Mouse (Mus musculus) neural tube, embryonic 13.5 days (tissue): ENCODE results near the gene Minos1. TPM values are rescaled to one million over a fixed set of nuclear protein-coding genes. Genes with fewer than 3 reads are reported as not detected.

Source experiments
- ATAC-seq: fragments of 200-750 bp; cut with Nextera tagmentation; 2 replicates; pipeline ENCODE4 v1.8.0; 2017; ENCODE audit warnings: low read depth, mild to moderate bottlenecking, moderate TSS enrichment, moderate library complexity
- H3K27ac ChIP-seq: fragments of 300-500 bp; sonication (generic); replicated peaks from 2 replicates; pipeline ENCODE4 v1.5.1; 2015; ENCODE audit warnings: moderate library complexity, mild to moderate bottlenecking, inconsistent platforms
- H3K27me3 ChIP-seq: fragments of 300-500 bp; sonication (generic); 2 replicates; pipeline ENCODE4 v1.6.1; 2015; ENCODE audit warnings: mild to moderate bottlenecking, inconsistent platforms
- H3K36me3 ChIP-seq: fragments of 300-500 bp; sonication (generic); 2 replicates; pipeline ENCODE4 v1.6.1; 2015; ENCODE audit warnings: mild to moderate bottlenecking, inconsistent platforms
- H3K4me1 ChIP-seq: fragments of 300-500 bp; sonication (generic); replicated peaks from 2 replicates; pipeline ENCODE4 v1.6.1; 2015; ENCODE audit warnings: inconsistent platforms
- H3K4me2 ChIP-seq: fragments of 300-500 bp; sonication (generic); 2 replicates; pipeline ENCODE4 v1.6.1; 2015; ENCODE audit warnings: inconsistent platforms, mild to moderate bottlenecking, moderate library complexity
- H3K4me3 ChIP-seq: fragments of 300-500 bp; sonication (generic); 2 replicates; pipeline ENCODE4 v1.5.1; 2015; ENCODE audit warnings: mild to moderate bottlenecking, inconsistent platforms
- H3K9ac ChIP-seq: fragments of 300-500 bp; sonication (generic); 2 replicates; pipeline ENCODE4 v1.6.1; 2015; ENCODE audit warnings: moderate library complexity, mild to moderate bottlenecking, inconsistent platforms
- H3K9me3 ChIP-seq: fragments of 300-500 bp; sonication (generic); 2 replicates; pipeline ENCODE4 v1.6.1; 2016; ENCODE audit warnings: inconsistent platforms
- WGBS: fragments of 180-500 bp; shearing (Covaris S2); methylation state at CpG from one replicate; pipeline ENCODE4 v1.1.7; 2015; 5-methylcytosine and 5-hydroxymethylcytosine counted together
- polyA plus RNA-seq: library from polyadenylated mRNA; unstranded; fragments of >200 nt; fragmentation: Nextera tagmentation; extraction: Ambion mirVana; gene quantifications from 2 replicates; pipeline ENCODE4 v1.2.1, GENCODE M21; 2015

Minos1 gene
- polyA plus RNA-seq, 1 experiment from 2014 or later, result 499 TPM

- Histone ChIP-seq H3K4me3 (no peak overlapping the region), H3K27ac (no peak overlapping the region), H3K4me2 (no peak overlapping the region), H3K4me1 (peaks cover 22% of the 10 kb centered on the region), H3K9me3 (no peaks in the 10 kb centered on the region), H3K36me3 (no peaks in the 10 kb centered on the region), H3K9ac (no peak overlapping the region), H3K27me3 (no peaks in the 10 kb centered on the region)
- no peak for ATAC-seq
- WGBS, result 71% methylated on average over 3 of the region's 3 CpGs
Observed at GRCm38 (mm10) chr4:139112482-139112881, 18.4 kb downstream of the Minos1 start.

GRCm38 (mm10) chr4:139111421-139111820 is 19.5 kb downstream of the Minos1 start:
- H3K9ac ChIP-seq, result no peak overlapping the region
- no peak overlapping the region for H3K4me2 ChIP-seq
- no peak overlapping the region for H3K4me3 ChIP-seq
- H3K4me1 ChIP-seq, result peaks cover 18% of the 10 kb centered on the region
- no peak overlapping the region for H3K27ac ChIP-seq
- no peaks in the 10 kb centered on the region for H3K9me3 ChIP-seq
- no peaks in the 10 kb centered on the region for H3K36me3 ChIP-seq
- ATAC-seq, result no peak
- 66% methylated on average over 3 of the region's 3 CpGs for WGBS
- no peaks in the 10 kb centered on the region for H3K27me3 ChIP-seq

GRCm38 (mm10) chr4:139110858-139111257 is 20.1 kb downstream of the Minos1 start:
- Histone ChIP-seq H3K27me3 (no peaks in the 10 kb centered on the region), H3K27ac (no peak overlapping the region), H3K9me3 (no peaks in the 10 kb centered on the region), H3K36me3 (no peaks in the 10 kb centered on the region), H3K4me3 (no peak overlapping the region), H3K4me2 (no peak overlapping the region), H3K4me1 (peaks cover 17% of the 10 kb centered on the region), H3K9ac (no peak overlapping the region)
- WGBS, result 73% methylated on average over 3 of the region's 3 CpGs
- ATAC-seq, result no peak

GRCm38 (mm10) chr4:139105453-139105852 is 25.5 kb downstream of the Minos1 start:
- no peak for ATAC-seq

GRCm38 (mm10) chr4:139101546-139101945 is 29.4 kb downstream of the Minos1 start:
- 82% methylated on average over 6 of the region's 6 CpGs for WGBS
- Histone ChIP-seq H3K4me2 (no peak overlapping the region), H3K27me3 (no peaks in the 10 kb centered on the region), H3K9ac (no peak overlapping the region), H3K36me3 (peaks cover 24% of the 10 kb centered on the region), H3K27ac (peak overlapping the region; percentile 33; the same call in 1 of the 2 replicates), H3K4me3 (no peak overlapping the region), H3K4me1 (peaks cover 38% of the 10 kb centered on the region), H3K9me3 (no peaks in the 10 kb centered on the region)
- no peak for ATAC-seq

More at GRCm38 (mm10) chr4:139105453-139105852, 25.5 kb downstream of the Minos1 start:
- Histone ChIP-seq H3K27me3 (no peaks in the 10 kb centered on the region), H3K9ac (no peak overlapping the region), H3K36me3 (peaks cover 24% of the 10 kb centered on the region), H3K4me1 (peaks cover 38% of the 10 kb centered on the region), H3K27ac (peak overlapping the region; percentile 19; the same call in 1 of the 2 replicates), H3K4me3 (no peak overlapping the region), H3K4me2 (no peak overlapping the region), H3K9me3 (no peaks in the 10 kb centered on the region)
- WGBS, result 100% methylated on average over 1 of the region's 1 CpGs

GRCm38 (mm10) chr4:139100326-139100725 is 30.6 kb downstream of the Minos1 start:
- 87% methylated on average over 8 of the region's 8 CpGs for WGBS

GRCm38 (mm10) chr4:139096201-139096600 is 34.7 kb downstream of the Minos1 start:
- WGBS, result 76% methylated on average over 5 of the region's 5 CpGs

More at GRCm38 (mm10) chr4:139100326-139100725, 30.6 kb downstream of the Minos1 start:
- Histone ChIP-seq H3K4me3 (no peak overlapping the region), H3K27ac (no peak overlapping the region), H3K27me3 (peaks cover under 1% of the 10 kb centered on the region; the same call in 1 of the 2 replicates), H3K4me2 (no peak overlapping the region), H3K9me3 (no peaks in the 10 kb centered on the region), H3K36me3 (peaks cover 24% of the 10 kb centered on the region), H3K9ac (no peak overlapping the region), H3K4me1 (peaks cover 38% of the 10 kb centered on the region)
- no peak for ATAC-seq

GRCm38 (mm10) chr4:139095406-139095805 is 35.5 kb downstream of the Minos1 start:
- Histone ChIP-seq H3K9ac (no peak overlapping the region), H3K27me3 (peaks cover 48% of the 10 kb centered on the region), H3K36me3 (no peaks in the 10 kb centered on the region), H3K4me1 (peaks cover 35% of the 10 kb centered on the region), H3K4me2 (no peak overlapping the region), H3K4me3 (no peak overlapping the region), H3K9me3 (no peaks in the 10 kb centered on the region; the same call in 1 of the 2 replicates), H3K27ac (no peak overlapping the region)
- WGBS, result 50% methylated on average over 1 of the region's 1 CpGs
- no peak for ATAC-seq

More at GRCm38 (mm10) chr4:139096201-139096600, 34.7 kb downstream of the Minos1 start:
- Histone ChIP-seq H3K9ac (no peak overlapping the region), H3K4me3 (no peak overlapping the region), H3K4me2 (no peak overlapping the region), H3K27me3 (peaks cover 40% of the 10 kb centered on the region), H3K27ac (no peak overlapping the region), H3K9me3 (no peaks in the 10 kb centered on the region; the same call in 1 of the 2 replicates), H3K4me1 (peaks cover 27% of the 10 kb centered on the region), H3K36me3 (no peaks in the 10 kb centered on the region)
- no peak for ATAC-seq

GRCm38 (mm10) chr4:139093196-139093530 is 37.8 kb downstream of the Minos1 start:
- ATAC-seq, result no peak
- H3K4me2 ChIP-seq, result peak overlapping the region; percentile 92
- peak overlapping the region; percentile 81 for H3K9ac ChIP-seq
- no peaks in the 10 kb centered on the region; the same call in 1 of the 2 replicates for H3K9me3 ChIP-seq
- H3K4me1 ChIP-seq, result peaks cover 45% of the 10 kb centered on the region
- H3K4me3 ChIP-seq, result peak overlapping the region; percentile 64
- peaks cover 62% of the 10 kb centered on the region for H3K27me3 ChIP-seq
- no peaks in the 10 kb centered on the region for H3K36me3 ChIP-seq
- H3K27ac ChIP-seq, result peak overlapping the region; percentile 85; the same call in 1 of the 2 replicates
- WGBS, result 18% methylated on average over 13 of the region's 13 CpGs

GRCm38 (mm10) chr4:139092356-139093195 is 38.3 kb downstream of the Minos1 start, which contains the start of gene Nbl1:
Gene Nbl1 (minus strand): TSS chr4:139092993.
- peak within 1 kb of the TSS; percentile 81 for H3K9ac ChIP-seq
- peaks cover 45% of the 10 kb centered on the region for H3K4me1 ChIP-seq
- H3K4me3 ChIP-seq, result peak within 1 kb of the TSS; percentile 64
- no peak for ATAC-seq
- H3K27ac ChIP-seq, result peak within 1 kb of the TSS; percentile 85
- H3K27me3 ChIP-seq, result peaks cover 62% of the 10 kb centered on the region
- H3K9me3 ChIP-seq, result no peaks in the 10 kb centered on the region; the same call in 1 of the 2 replicates
- peak within 1 kb of the TSS; percentile 92 for H3K4me2 ChIP-seq
- no peaks in the 10 kb centered on the region for H3K36me3 ChIP-seq
- WGBS, result under 1% methylated on average over 82 of the region's 105 CpGs

GRCm38 (mm10) chr4:139091478-139092355 is 39.2 kb downstream of the Minos1 start:
- Histone ChIP-seq H3K36me3 (no peaks in the 10 kb centered on the region), H3K4me3 (peak overlapping the region; percentile 64), H3K9ac (peak overlapping the region; percentile 81), H3K27ac (peak overlapping the region; percentile 85), H3K4me2 (peak overlapping the region; percentile 92), H3K27me3 (peaks cover 62% of the 10 kb centered on the region), H3K4me1 (peaks cover 45% of the 10 kb centered on the region), H3K9me3 (no peaks in the 10 kb centered on the region; the same call in 1 of the 2 replicates)
- WGBS, result 2% methylated on average over 28 of the region's 28 CpGs
- peak; percentile 78 for ATAC-seq
